Mouse (Mus musculus) stomach, embryonic 16.5 days (tissue): ENCODE results near the gene Bbs9. TPM values are rescaled to one million over a fixed set of nuclear protein-coding genes. Genes with fewer than 3 reads are reported as not detected.
"Not testable (repeated sequence)": the region's sequence is repeated elsewhere in the genome, so short reads cannot be mapped to it uniquely, and the experiment has no call there.

Source experiments
- ATAC-seq: fragments of 200-750 bp; cut with Nextera tagmentation; 2 replicates; pipeline ENCODE4 v1.8.0; 2017; ENCODE audit warnings: moderate number of reproducible peaks, moderate TSS enrichment; ENCODE audit not compliant: insufficient read depth, low FRiP score
- H3K27ac ChIP-seq: fragments of 300-500 bp; sonication (generic); 2 replicates; pipeline ENCODE4 v1.5.1; 2014; ENCODE audit warnings: low read length
- H3K27me3 ChIP-seq: fragments of 300-500 bp; sonication (generic); 2 replicates; pipeline ENCODE4 v1.6.1; 2014; ENCODE audit warnings: low read length, control low read depth, mixed read lengths; ENCODE audit not compliant: control insufficient read depth, insufficient read depth
- H3K36me3 ChIP-seq: fragments of 300-500 bp; sonication (generic); 2 replicates; pipeline ENCODE4 v1.6.1; 2014; ENCODE audit warnings: low read length; ENCODE audit not compliant: control insufficient read depth, insufficient read depth
- H3K4me1 ChIP-seq: fragments of 300-500 bp; sonication (generic); 2 replicates; pipeline ENCODE4 v1.6.1; 2014; ENCODE audit warnings: low read length, control low read depth, mixed read lengths; ENCODE audit not compliant: control insufficient read depth, insufficient read depth
- H3K4me2 ChIP-seq: fragments of 300-500 bp; sonication (generic); 2 replicates; pipeline ENCODE4 v1.6.1; 2014; ENCODE audit warnings: low read depth, low read length, mixed read lengths
- H3K4me3 ChIP-seq: fragments of 300-500 bp; sonication (generic); replicated peaks from 2 replicates; pipeline ENCODE4 v1.5.1; 2014; ENCODE audit warnings: mild to moderate bottlenecking, low read length
- H3K9ac ChIP-seq: fragments of 300-500 bp; sonication (generic); 2 replicates; pipeline ENCODE4 v1.6.1; 2014; ENCODE audit warnings: low read length
- H3K9me3 ChIP-seq: fragments of 300-500 bp; sonication (generic); replicated peaks from 2 replicates; pipeline ENCODE4 v1.6.1; 2016; ENCODE audit warnings: low read length, control low read depth; ENCODE audit not compliant: control insufficient read depth
- WGBS: fragments of 180-500 bp; shearing (Covaris S2); extraction: QIAGEN DNeasy Blood & Tissue Kit; methylation state at CpG from one replicate; pipeline ENCODE4 v1.1.7; 2014; 5-methylcytosine and 5-hydroxymethylcytosine counted together
- polyA plus RNA-seq: library from polyadenylated mRNA; unstranded; fragments of >200 nt; fragmentation: Nextera tagmentation; extraction: Ambion mirVana; gene quantifications from 2 replicates; pipeline ENCODE4 v1.2.1, GENCODE M21; 2015

Bbs9 gene
- polyA plus RNA-seq, 1 experiment from 2014 or later: 12.2 TPM

DNA sequence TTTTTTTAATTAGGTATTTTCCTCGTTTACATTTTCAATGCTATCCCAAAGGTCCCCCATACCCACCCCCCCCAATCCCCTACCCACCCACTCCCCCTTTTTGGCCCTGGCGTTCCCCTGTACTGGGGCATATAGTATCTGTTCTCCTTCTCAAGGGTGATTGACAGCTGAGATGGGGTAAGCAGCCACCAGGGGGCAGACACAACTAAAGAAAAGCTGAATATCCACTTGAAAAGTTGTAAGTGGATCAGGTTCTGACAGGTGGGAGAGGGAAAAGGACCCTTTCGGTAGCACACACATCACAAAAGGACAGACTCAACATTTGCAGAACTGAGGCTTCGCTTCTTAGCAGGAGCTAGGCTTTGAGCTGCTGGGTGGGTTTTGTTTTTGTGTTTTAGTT is 237.8 kb downstream of the Bbs9 start:
- not testable (repeated sequence) for H3K9ac ChIP-seq, H3K9me3 ChIP-seq, ATAC-seq, H3K4me2 ChIP-seq, H3K27ac ChIP-seq, H3K27me3 ChIP-seq, H3K4me3 ChIP-seq, H3K36me3 ChIP-seq, H3K4me1 ChIP-seq
- WGBS: 54% methylated on average over 4 of the region's 4 CpGs

DNA sequence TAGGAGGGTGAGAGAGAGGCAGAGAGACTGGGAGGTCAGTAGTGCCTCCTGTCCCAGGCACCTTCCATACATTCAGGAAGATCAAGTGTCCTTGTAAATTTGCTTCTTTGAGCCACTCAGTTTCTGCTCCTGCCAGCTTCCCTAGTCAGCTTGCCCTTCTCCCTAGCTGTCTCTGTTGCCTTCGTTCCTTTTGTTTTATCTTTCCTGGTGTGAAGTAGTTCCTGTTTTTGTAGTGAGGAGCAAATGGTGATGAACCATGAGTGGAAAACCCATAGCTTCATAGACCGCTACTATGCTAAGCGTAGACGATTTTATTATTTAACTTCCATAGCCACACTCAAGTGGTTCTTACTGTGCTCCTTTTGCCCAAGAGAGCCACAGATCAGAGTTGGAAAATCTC is 242.1 kb downstream of the Bbs9 start:
- Histone ChIP-seq H3K27me3 (no peaks in the 10 kb centered on the region), H3K9ac (no peak overlapping the region), H3K27ac (no peak overlapping the region), H3K9me3 (no peaks in the 10 kb centered on the region), H3K4me3 (no peak overlapping the region), H3K36me3 (no peaks in the 10 kb centered on the region), H3K4me2 (no peak overlapping the region), H3K4me1 (0 out of 2 replicates have a peak, but pooled peaks cover 9% of the 10 kb centered on the region)
- ATAC-seq: no peak
- 83% methylated on average over 4 of the region's 4 CpGs for WGBS

DNA sequence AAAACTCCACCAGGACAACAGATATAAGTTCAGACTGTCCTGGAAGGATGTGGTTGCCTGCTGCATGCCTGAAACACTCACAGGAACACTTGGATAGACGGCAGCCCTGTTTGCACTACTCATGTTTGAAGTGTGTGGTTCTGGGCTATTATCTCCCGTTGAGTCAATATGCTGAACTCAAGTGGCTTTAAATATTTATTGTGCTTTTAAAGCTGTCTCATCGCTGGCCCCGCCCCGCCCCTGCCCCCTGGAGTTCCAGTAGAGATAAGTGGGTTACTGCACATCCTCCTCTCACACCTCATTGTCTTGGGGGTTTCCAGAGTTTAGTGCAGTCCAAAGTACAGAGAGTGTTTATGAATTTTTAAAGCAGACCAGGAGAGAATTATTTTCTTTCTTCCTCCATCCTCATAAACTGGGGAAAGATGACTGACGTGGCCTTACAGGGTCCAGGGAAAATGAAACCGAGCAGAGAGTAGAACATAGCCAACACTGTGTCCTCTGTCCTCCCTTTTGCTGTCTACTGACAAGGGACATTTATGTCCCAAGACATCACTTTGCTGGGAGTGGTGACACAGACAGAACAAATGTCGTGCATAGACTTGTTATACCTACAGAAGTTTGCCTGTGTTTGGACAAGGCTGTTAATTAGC is 242.8 kb downstream of the Bbs9 start:
- H3K4me2 ChIP-seq: no peak overlapping the region
- H3K36me3 ChIP-seq: no peaks in the 10 kb centered on the region
- WGBS: 51% methylated on average over 8 of the region's 8 CpGs
- no peaks in the 10 kb centered on the region for H3K9me3 ChIP-seq
- H3K4me1 ChIP-seq: 0 out of 2 replicates have a peak, but pooled peaks cover 6% of the 10 kb centered on the region
- no peak overlapping the region for H3K9ac ChIP-seq
- no peaks in the 10 kb centered on the region for H3K27me3 ChIP-seq
- H3K4me3 ChIP-seq: no peak overlapping the region
- H3K27ac ChIP-seq: no peak overlapping the region
- ATAC-seq: 0 out of 2 replicates have a peak, but pooled peaks have one; percentile 25

DNA sequence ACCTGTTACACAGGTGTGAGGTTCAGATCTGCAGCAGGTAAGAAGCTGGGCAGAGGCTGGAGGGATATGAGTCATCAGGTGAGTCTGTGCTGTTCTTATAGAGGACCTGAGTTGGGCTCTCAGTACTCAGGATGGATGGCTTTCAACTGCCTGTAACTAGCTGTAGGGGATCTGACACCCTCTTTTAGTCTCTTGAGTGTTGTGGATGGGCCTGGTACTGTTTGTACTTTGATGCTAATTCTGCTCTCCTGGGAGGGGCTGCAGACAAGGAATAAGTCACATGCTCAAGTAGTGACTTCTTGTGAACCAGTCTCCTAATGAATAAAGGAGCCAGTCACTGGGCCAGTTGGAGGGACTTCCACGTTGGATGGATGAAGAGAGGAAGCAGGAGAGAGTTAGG is 257.1 kb downstream of the Bbs9 start:
- WGBS: 68% methylated on average over 1 of the region's 1 CpGs
- no peak for ATAC-seq
- Histone ChIP-seq H3K27me3 (no peaks in the 10 kb centered on the region; the same call in 1 of the 2 replicates), H3K9me3 (no peaks in the 10 kb centered on the region), H3K27ac (no peak overlapping the region), H3K9ac (no peak overlapping the region), H3K4me3 (no peak overlapping the region), H3K4me1 (no peaks in the 10 kb centered on the region), H3K36me3 (no peaks in the 10 kb centered on the region), H3K4me2 (no peak overlapping the region)

DNA sequence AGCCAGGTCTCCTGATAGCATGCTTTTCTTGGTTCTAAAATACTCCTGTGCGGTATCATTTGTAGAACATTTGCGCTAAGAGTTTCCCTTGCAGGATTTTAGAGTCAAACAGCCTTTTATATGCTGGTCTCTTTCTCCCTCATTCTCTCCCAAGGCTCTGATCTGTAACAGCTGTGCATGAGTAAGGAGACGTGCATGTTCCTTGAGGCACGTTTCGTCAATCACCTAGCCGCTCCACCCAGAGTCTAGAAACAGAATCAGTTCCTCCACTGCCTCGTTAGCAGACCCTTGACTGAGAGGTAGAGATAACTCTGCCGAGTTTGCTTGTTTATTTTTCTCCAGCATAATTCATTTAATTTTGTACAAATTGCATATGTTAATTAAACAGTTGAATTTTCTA is 259.4 kb downstream of the Bbs9 start:
- no peaks in the 10 kb centered on the region for H3K36me3 ChIP-seq
- no peak overlapping the region for H3K4me3 ChIP-seq
- no peak for ATAC-seq
- no peak overlapping the region for H3K9ac ChIP-seq
- H3K27me3 ChIP-seq: no peaks in the 10 kb centered on the region; the same call in 1 of the 2 replicates
- H3K4me2 ChIP-seq: no peak overlapping the region
- no peaks in the 10 kb centered on the region for H3K4me1 ChIP-seq
- 58% methylated on average over 8 of the region's 8 CpGs for WGBS
- H3K27ac ChIP-seq: no peak overlapping the region
- no peaks in the 10 kb centered on the region for H3K9me3 ChIP-seq

DNA sequence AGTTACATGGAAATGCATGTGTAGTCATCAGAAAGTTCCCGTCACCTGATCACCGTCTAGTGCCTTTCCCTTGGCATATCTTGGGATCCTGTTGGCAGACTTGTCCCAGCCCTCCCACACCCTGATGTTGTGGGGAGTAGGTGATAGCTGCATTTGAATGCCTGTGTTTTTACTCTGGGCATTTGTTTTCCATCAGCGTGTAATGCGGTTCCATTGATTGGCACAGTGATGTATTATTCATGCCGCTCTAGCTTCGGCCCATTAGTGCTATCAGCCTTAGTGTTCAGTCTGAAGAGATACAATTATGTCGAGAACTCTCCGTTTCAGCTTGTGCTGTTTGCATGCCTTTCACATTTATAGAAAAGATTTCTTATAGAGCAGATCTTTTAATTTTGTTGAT is 259.9 kb downstream of the Bbs9 start:
- no peak for ATAC-seq
- H3K27me3 ChIP-seq: no peaks in the 10 kb centered on the region; the same call in 1 of the 2 replicates
- no peaks in the 10 kb centered on the region for H3K36me3 ChIP-seq
- no peak overlapping the region for H3K9ac ChIP-seq
- H3K27ac ChIP-seq: no peak overlapping the region
- no peaks in the 10 kb centered on the region for H3K9me3 ChIP-seq
- no peak overlapping the region for H3K4me2 ChIP-seq
- 84% methylated on average over 8 of the region's 8 CpGs for WGBS
- H3K4me1 ChIP-seq: no peaks in the 10 kb centered on the region
- H3K4me3 ChIP-seq: no peak overlapping the region

DNA sequence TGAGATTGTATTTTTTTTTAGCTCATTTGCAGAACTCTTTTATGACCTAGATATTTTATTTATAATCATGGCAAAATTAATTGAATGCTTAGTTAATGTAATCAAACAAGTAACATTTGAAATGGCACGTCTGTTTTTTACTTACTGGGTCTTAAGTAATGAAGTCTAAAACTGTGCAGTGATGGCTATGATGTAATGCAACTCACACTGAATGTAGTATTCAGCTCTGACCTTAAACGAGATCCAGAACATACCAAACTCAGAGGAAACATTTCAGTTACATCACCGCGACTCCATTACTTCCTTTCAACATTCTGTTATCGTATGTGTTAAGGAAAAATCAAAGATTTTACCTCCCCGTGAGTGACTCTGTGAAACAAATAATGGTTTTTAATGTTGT is 262.4 kb downstream of the Bbs9 start:
- Histone ChIP-seq H3K4me3 (no peak overlapping the region), H3K4me1 (no peaks in the 10 kb centered on the region), H3K36me3 (no peaks in the 10 kb centered on the region), H3K9me3 (no peaks in the 10 kb centered on the region), H3K9ac (no peak overlapping the region), H3K27me3 (no peaks in the 10 kb centered on the region; the same call in 1 of the 2 replicates), H3K4me2 (no peak overlapping the region), H3K27ac (no peak overlapping the region)
- 61% methylated on average over 6 of the region's 6 CpGs for WGBS
- ATAC-seq: no peak

DNA sequence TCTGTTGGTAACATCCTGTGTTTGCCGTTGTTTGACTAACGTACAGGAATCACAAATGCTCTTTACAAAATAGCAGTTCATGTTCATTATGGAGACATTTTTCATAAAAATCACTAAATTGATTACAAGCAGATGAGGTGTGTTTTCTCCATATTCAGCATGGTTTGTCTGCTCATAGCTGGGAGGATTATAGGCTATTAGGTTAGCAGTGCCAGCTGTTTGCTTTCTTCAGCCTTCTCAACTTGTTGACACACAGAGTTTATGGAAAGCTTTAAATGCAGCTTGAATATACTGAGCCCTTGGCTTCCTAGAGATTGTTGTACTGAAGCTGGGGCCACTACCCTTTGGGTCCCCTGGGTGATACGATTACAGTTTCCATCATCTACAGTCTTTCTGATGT is 263.3 kb downstream of the Bbs9 start:
- H3K9me3 ChIP-seq: no peaks in the 10 kb centered on the region
- no peak for ATAC-seq
- no peaks in the 10 kb centered on the region for H3K36me3 ChIP-seq
- 84% methylated on average over 3 of the region's 3 CpGs for WGBS
- no peak overlapping the region for H3K4me3 ChIP-seq
- H3K27ac ChIP-seq: no peak overlapping the region
- H3K4me2 ChIP-seq: no peak overlapping the region
- H3K4me1 ChIP-seq: no peaks in the 10 kb centered on the region
- H3K9ac ChIP-seq: no peak overlapping the region
- no peaks in the 10 kb centered on the region; the same call in 1 of the 2 replicates for H3K27me3 ChIP-seq

DNA sequence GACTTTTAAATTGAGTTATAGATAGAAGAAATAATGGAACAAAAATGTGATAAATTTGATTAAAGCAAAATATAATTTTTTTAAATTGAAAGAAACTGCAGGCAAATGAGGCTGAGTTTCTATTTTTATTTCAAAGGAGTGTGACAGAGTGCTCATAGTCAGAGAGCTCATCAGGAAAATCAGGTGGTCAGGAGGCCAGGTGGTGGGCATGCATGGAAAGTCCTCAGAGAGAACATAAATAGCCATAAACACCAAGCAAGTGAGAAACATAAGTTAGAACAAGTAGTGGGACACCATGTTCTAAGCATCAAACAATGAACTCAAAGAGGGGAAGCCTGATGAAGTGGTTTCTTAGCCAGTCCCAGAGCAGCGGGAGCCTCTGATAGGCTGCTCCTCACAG is 266.5 kb downstream of the Bbs9 start:
- WGBS: 88% methylated on average over 1 of the region's 1 CpGs

More for the DNA sequence above, 266.5 kb downstream of the Bbs9 start:
- Histone ChIP-seq H3K9ac (no peak overlapping the region), H3K27me3 (no peaks in the 10 kb centered on the region), H3K27ac (no peak overlapping the region), H3K36me3 (no peaks in the 10 kb centered on the region), H3K4me2 (no peak overlapping the region), H3K9me3 (no peaks in the 10 kb centered on the region), H3K4me3 (no peak overlapping the region), H3K4me1 (no peaks in the 10 kb centered on the region)
- ATAC-seq: no peak
